Mouse (Mus musculus) frontal cortex, postnatal 25 days (tissue): ENCODE measurements around the gene Cep63.

ENCODE experiments used
- DNase-seq, 2 experiments: peaks; one replicate each; pipeline ENCODE4 v3.0.0; 2022; ENCODE audit warnings: low spot score in 2 of 2

The Cep63 gene

GRCm38 (mm10) chr9:102558463-102558862 is 67.9 kb downstream of the Cep63 start:
- no peak for DNase-seq

GRCm38 (mm10) chr9:102553781-102554180 is 72.6 kb downstream of the Cep63 start:
- DNase-seq: no peak

GRCm38 (mm10) chr9:102551771-102552170 is 74.6 kb downstream of the Cep63 start:
- DNase-seq: no peak

- no peak for DNase-seq
Measured at GRCm38 (mm10) chr9:102549211-102549610, 77.1 kb downstream of the Cep63 start.

GRCm38 (mm10) chr9:102547028-102547354 is 79.3 kb downstream of the Cep63 start:
- DNase-seq: no peak

GRCm38 (mm10) chr9:102546256-102547027 is 79.9 kb downstream of the Cep63 start:
- no peak for DNase-seq

- DNase-seq: no peak
Measured at GRCm38 (mm10) chr9:102545406-102546255, 80.7 kb downstream of the Cep63 start.

GRCm38 (mm10) chr9:102544773-102545366 is 81.5 kb downstream of the Cep63 start:
- peak; percentile 84 to 86 for DNase-seq

- no peak for DNase-seq
Measured at GRCm38 (mm10) chr9:102544116-102544772, 82.1 kb downstream of the Cep63 start.

GRCm38 (mm10) chr9:102543761-102544115 is 82.6 kb downstream of the Cep63 start:
- DNase-seq: no peak

GRCm38 (mm10) chr9:102542540-102542939 is 83.8 kb downstream of the Cep63 start:
- DNase-seq: no peak

GRCm38 (mm10) chr9:102541666-102542065 is 84.7 kb downstream of the Cep63 start:
- no peak for DNase-seq

GRCm38 (mm10) chr9:102539699-102540098 is 86.6 kb downstream of the Cep63 start:
- no peak for DNase-seq

GRCm38 (mm10) chr9:102536968-102537367 is 89.4 kb downstream of the Cep63 start:
- DNase-seq: no peak
